21 mouse cellular contexts compared by ENCODE assay signal in the genomic region with DNA sequence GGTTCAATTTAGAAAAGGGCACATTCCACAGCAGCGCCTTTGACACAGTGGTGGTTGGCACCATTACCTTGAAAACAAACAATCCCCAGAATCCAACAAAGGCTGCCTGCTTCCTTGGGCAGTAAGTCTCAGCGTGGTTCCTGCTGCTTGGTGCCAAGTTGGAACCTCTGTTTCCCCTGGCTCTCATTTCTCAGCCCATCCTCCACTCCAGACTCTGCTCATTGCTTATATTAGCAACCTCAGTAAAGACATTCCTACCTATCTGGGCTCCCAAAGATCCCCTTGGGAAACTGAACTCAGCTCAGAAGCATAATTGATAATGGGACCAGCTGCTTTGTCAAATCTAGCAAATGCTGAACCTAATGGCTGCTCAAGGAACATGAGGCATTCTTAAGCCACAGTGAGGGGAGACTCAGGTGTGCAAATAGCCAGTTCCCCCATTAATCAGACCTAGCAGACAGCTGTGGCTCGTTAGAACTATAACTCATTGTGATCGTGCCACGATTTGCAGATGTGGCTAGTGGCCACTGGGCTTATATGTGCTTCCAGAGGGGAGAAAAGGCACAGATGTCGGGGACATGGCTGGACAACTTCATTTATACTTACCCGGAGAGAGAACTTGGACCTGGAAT.
DNase-seq lines count a peak whose midpoint lies in the region; ATAC-seq and TF ChIP-seq lines count a peak whose summit lies in the region.
"Had no signal": no experiment of that assay in that cellular context is flagged by ENCODE, and none has a peak within 500 bp of the region (broad histone marks: within the 10 kb centered on the region; RNA-seq: fewer than 3 reads in every experiment).

No protein-coding gene starts in this region.

- peak; percentile 74 for ATAC-seq in hindbrain, embryonic 12.5 days (ENCODE audit: low FRiP score)
- ATAC-seq in hindbrain, postnatal 0 days: no peak
- peak; percentile 49; the same call in 1 of the 2 replicates for ATAC-seq in midbrain, embryonic 13.5 days
- ATAC-seq in forebrain, embryonic 12.5 days (ENCODE audit: low FRiP score): no peak
- ATAC-seq: forebrain, embryonic 15.5 days; Patski had no signal

- peaks cover 30% of the 10 kb centered on the region for H3K36me3 ChIP-seq in hindbrain, embryonic 12.5 days
- peaks cover 6% of the 10 kb centered on the region; the same call in 1 of the 2 replicates for H3K36me3 ChIP-seq in hindbrain, postnatal 0 days (ENCODE audit: insufficient read depth, low read length)
- peaks cover 53% of the 10 kb centered on the region for H3K36me3 ChIP-seq in midbrain, embryonic 13.5 days
- H3K36me3 ChIP-seq in forebrain, embryonic 12.5 days (replicated peaks): peaks cover 23% of the 10 kb centered on the region; the same call in 1 of the 2 replicates

- H3K9me3 ChIP-seq in hindbrain, embryonic 12.5 days (replicated peaks): no peaks in the 10 kb centered on the region
- H3K9me3 ChIP-seq in hindbrain, postnatal 0 days (ENCODE audit: low read length): no peaks in the 10 kb centered on the region
- H3K9me3 ChIP-seq in midbrain, embryonic 13.5 days: no peaks in the 10 kb centered on the region
- no peaks in the 10 kb centered on the region for H3K9me3 ChIP-seq in forebrain, embryonic 12.5 days
- H3K9me3 ChIP-seq: forebrain, embryonic 15.5 days; neural tube, embryonic 12.5 days had no signal

- no peak overlapping the region for H3K9ac ChIP-seq in hindbrain, embryonic 12.5 days
- no peak overlapping the region for H3K9ac ChIP-seq in hindbrain, postnatal 0 days (replicated peaks; ENCODE audit: low read length)
- no peak overlapping the region for H3K9ac ChIP-seq in midbrain, embryonic 13.5 days (replicated peaks)
- H3K9ac ChIP-seq in forebrain, embryonic 12.5 days: no peak overlapping the region
- H3K9ac ChIP-seq: forebrain, embryonic 15.5 days; neural tube, embryonic 12.5 days had no signal

- peaks cover 20% of the 10 kb centered on the region for H3K4me1 ChIP-seq in hindbrain, embryonic 12.5 days
- H3K4me1 ChIP-seq in hindbrain, postnatal 0 days (ENCODE audit: insufficient read depth, low read length): peaks cover 10% of the 10 kb centered on the region
- H3K4me1 ChIP-seq in midbrain, embryonic 13.5 days (replicated peaks): peaks cover 21% of the 10 kb centered on the region
- H3K4me1 ChIP-seq in forebrain, embryonic 12.5 days: peaks cover 17% of the 10 kb centered on the region; the same call in 1 of the 2 replicates

- H3K4me2 ChIP-seq in hindbrain, embryonic 12.5 days (replicated peaks): no peak overlapping the region
- no peak overlapping the region for H3K4me2 ChIP-seq in hindbrain, postnatal 0 days (ENCODE audit: low read depth, low read length)
- no peak overlapping the region for H3K4me2 ChIP-seq in midbrain, embryonic 13.5 days (replicated peaks)
- no peak overlapping the region for H3K4me2 ChIP-seq in forebrain, embryonic 12.5 days
- H3K4me2 ChIP-seq: forebrain, embryonic 15.5 days; liver, embryonic 11.5 days; neural tube, embryonic 12.5 days had no signal

- H3K27me3 ChIP-seq in hindbrain, embryonic 12.5 days: 0 out of 2 replicates have a peak, but pooled peaks cover 4% of the 10 kb centered on the region
- no peaks in the 10 kb centered on the region for H3K27me3 ChIP-seq in hindbrain, postnatal 0 days (ENCODE audit: insufficient read depth, low read length)
- H3K27me3 ChIP-seq in midbrain, embryonic 13.5 days: no peaks in the 10 kb centered on the region
- H3K27me3 ChIP-seq in forebrain, embryonic 12.5 days: no peaks in the 10 kb centered on the region
- H3K27me3 ChIP-seq: forebrain, embryonic 15.5 days; neural tube, embryonic 12.5 days had no signal

- 62% methylated on average over 7 of the region's 7 CpGs for WGBS in hindbrain, embryonic 12.5 days
- WGBS in hindbrain, postnatal 0 days: 49% methylated on average over 7 of the region's 7 CpGs
- WGBS in midbrain, embryonic 13.5 days: 61% methylated on average over 7 of the region's 7 CpGs
- 73% methylated on average over 7 of the region's 7 CpGs for WGBS in forebrain, embryonic 12.5 days

- peak overlapping the region; percentile 57 for H3K27ac ChIP-seq in hindbrain, embryonic 12.5 days
- no peak overlapping the region for H3K27ac ChIP-seq in hindbrain, postnatal 0 days
- peak overlapping the region; percentile 25 for H3K27ac ChIP-seq in midbrain, embryonic 13.5 days
- no peak overlapping the region for H3K27ac ChIP-seq in forebrain, embryonic 12.5 days
- H3K27ac ChIP-seq: forebrain, embryonic 15.5 days; neural tube, embryonic 12.5 days had no signal

- no peak for TF ChIP-seq CTCF in hindbrain, postnatal 0 days (IDR thresholded peaks at IDR 0.05; ENCODE audit: low read depth)

- no peak for DNase-seq in hindbrain, postnatal 0 days (ENCODE audit: low spot score)
- DNase-seq in Muller cell, postnatal 12 days (ENCODE audit: inconsistent ontology term): peak; percentile 15
- peak; percentile 37 for DNase-seq in brain, adult 2 months (ENCODE audit: low read depth, low spot score)
- DNase-seq in urinary bladder, adult 18-20 months (ENCODE audit: low spot score in 2 of 2): no peak
- DNase-seq in left cerebral cortex, adult 11 months (ENCODE audit: low spot score): no peak
- DNase-seq: adrenal gland, adult 8-10 months; gastrocnemius, postnatal 36 days; kidney, adult 18-20 months; kidney, postnatal 10 days; left cerebral cortex, postnatal 4 days; lung, adult 2 months; lung, postnatal 36 days; thymus, adult 2 months had no signal

- no peak overlapping the region for H3K4me3 ChIP-seq in hindbrain, embryonic 12.5 days
- no peak overlapping the region for H3K4me3 ChIP-seq in hindbrain, postnatal 0 days (ENCODE audit: low read length)
- no peak overlapping the region for H3K4me3 ChIP-seq in midbrain, embryonic 13.5 days (replicated peaks)
- no peak overlapping the region for H3K4me3 ChIP-seq in forebrain, embryonic 12.5 days (replicated peaks)
- H3K4me3 ChIP-seq: erythroblast, embryonic 14.5 days; forebrain, embryonic 15.5 days; neural tube, embryonic 12.5 days had no signal

Comparison
In these comparisons a context has a peak if more than half of its experiments do, and no peak if none do; other contexts are left out.
1. ATAC-seq: peak in hindbrain, embryonic 12.5 days (single experiment) and midbrain, embryonic 13.5 days (single experiment); none in hindbrain, postnatal 0 days (single experiment) and forebrain, embryonic 12.5 days (single experiment).
2. H3K27ac ChIP-seq: peak in hindbrain, embryonic 12.5 days (single experiment) and midbrain, embryonic 13.5 days (single experiment); none in hindbrain, postnatal 0 days (single experiment) and forebrain, embryonic 12.5 days (single experiment).
3. DNase-seq: peak in Muller cell, postnatal 12 days (single experiment) and brain, adult 2 months (single experiment); none in hindbrain, postnatal 0 days (single experiment), urinary bladder, adult 18-20 months (0 of 2) and left cerebral cortex, adult 11 months (single experiment).